Mouse (Mus musculus) bone marrow, adult 2 months (tissue): ENCODE results near the gene Zfyve1. TPM values are rescaled to one million over a fixed set of nuclear protein-coding genes. Genes with fewer than 3 reads are reported as not detected.
A peak's percentile ranks its signal among the peaks of the same experiment; 100 is the strongest.

Experiments used
- H3K27ac ChIP-seq: fragments of 200-500 bp; 2 replicates; pipeline ENCODE4 v1.5.1; 2012; ENCODE audit warnings: low read depth, mild to moderate bottlenecking, control low read depth, inconsistent platforms, low read length; ENCODE audit not compliant: control insufficient read depth, poor library complexity, insufficient read depth
- H3K4me1 ChIP-seq: fragments of 200-500 bp; 2 replicates; pipeline ENCODE4 v1.6.1; 2011; ENCODE audit warnings: low read length; ENCODE audit not compliant: control insufficient read depth, insufficient read depth
- H3K4me3 ChIP-seq: fragments of 200-500 bp; replicated peaks from 2 replicates; pipeline ENCODE3; 2011; ENCODE audit warnings: mild to moderate bottlenecking, low read depth, low read length, control low read depth; ENCODE audit not compliant: control insufficient read depth
- CTCF ChIP-seq: fragments of 200-500 bp; IDR thresholded peaks from 2 replicates; pipeline ENCODE4 v1.5.1; 2011; ENCODE audit warnings: low read length, control low read depth; ENCODE audit not compliant: control insufficient read depth, insufficient read depth
- POLR2A ChIP-seq: fragments of 200-500 bp; IDR thresholded peaks from 2 replicates; pipeline ENCODE4 v1.6.1; 2011; ENCODE audit warnings: low read depth, mild to moderate bottlenecking, control low read depth, low read length, borderline replicate concordance; ENCODE audit not compliant: control insufficient read depth
- WGBS: fragments of 180-500 bp; shearing (Covaris S2); methylation state at CpG from one replicate; pipeline ENCODE4 v1.1.7; 2018; 5-methylcytosine and 5-hydroxymethylcytosine counted together
- polyA plus RNA-seq: library from polyadenylated mRNA; stranded (reverse); fragments of >200 nt; gene quantifications from 2 replicates; pipeline ENCODE4 v1.2.4, GENCODE M21; 2011; ENCODE audit warnings: low replicate concordance; ENCODE audit not compliant: missing spikeins, insufficient read depth, insufficient read length

Zfyve1 gene
- polyA plus RNA-seq, 1 experiment: 17.5 TPM

GRCm38 (mm10) chr12:83594454-83595040 is 2.5 kb downstream of the Zfyve1 start:
- TF ChIP-seq POLR2A (no peak), CTCF (no peak)
- H3K4me3 ChIP-seq: no peak overlapping the region
- WGBS: 85% methylated on average over 9 of the region's 9 CpGs
- H3K4me1 ChIP-seq: no peaks in the 10 kb centered on the region
- no peak overlapping the region for H3K27ac ChIP-seq

- TF ChIP-seq CTCF (no peak), POLR2A (no peak)
- 68% methylated on average over 8 of the region's 8 CpGs for whole genome bisulfite sequencing
- Histone ChIP-seq H3K27ac (no peak overlapping the region), H3K4me3 (no peak overlapping the region), H3K4me1 (no peaks in the 10 kb centered on the region)
Measured at GRCm38 (mm10) chr12:83591754-83592501, 5.1 kb downstream of the Zfyve1 start.

- Histone ChIP-seq H3K4me3 (no peak overlapping the region), H3K4me1 (no peaks in the 10 kb centered on the region), H3K27ac (no peak overlapping the region)
- TF ChIP-seq POLR2A (no peak), CTCF (no peak)
- 87% methylated on average over 5 of the region's 5 CpGs for WGBS
Measured at GRCm38 (mm10) chr12:83586628-83587027, 10.4 kb downstream of the Zfyve1 start.

- H3K27ac ChIP-seq: no peak overlapping the region
- peaks cover 3% of the 10 kb centered on the region for H3K4me1 ChIP-seq
- 88% methylated on average over 4 of the region's 4 CpGs for WGBS
- TF ChIP-seq POLR2A (no peak), CTCF (no peak)
- no peak overlapping the region for H3K4me3 ChIP-seq
Measured at GRCm38 (mm10) chr12:83582747-83583146, 14.3 kb downstream of the Zfyve1 start.

- 86% methylated on average over 4 of the region's 4 CpGs for WGBS
- no peak overlapping the region for H3K27ac ChIP-seq
- TF ChIP-seq POLR2A (no peak), CTCF (no peak)
- no peak overlapping the region for H3K4me3 ChIP-seq
- H3K4me1 ChIP-seq: peaks cover 3% of the 10 kb centered on the region
Measured at GRCm38 (mm10) chr12:83582106-83582505, 14.9 kb downstream of the Zfyve1 start.

GRCm38 (mm10) chr12:83580283-83580682 is 16.7 kb downstream of the Zfyve1 start:
- no peak overlapping the region for H3K4me3 ChIP-seq
- TF ChIP-seq POLR2A: no peak
- TF ChIP-seq CTCF: no peak
- WGBS: 95% methylated on average over 3 of the region's 3 CpGs
- peaks cover 3% of the 10 kb centered on the region for H3K4me1 ChIP-seq
- H3K27ac ChIP-seq: no peak overlapping the region

- TF ChIP-seq CTCF (no peak), POLR2A (no peak)
- Histone ChIP-seq H3K4me1 (peaks cover 3% of the 10 kb centered on the region), H3K4me3 (no peak overlapping the region), H3K27ac (peak overlapping the region; percentile 57)
- WGBS: 75% methylated on average over 3 of the region's 3 CpGs
Measured at GRCm38 (mm10) chr12:83578896-83579569, 18.0 kb downstream of the Zfyve1 start.

- no peak overlapping the region for H3K4me3 ChIP-seq
- H3K27ac ChIP-seq: no peak overlapping the region
- 85% methylated on average over 2 of the region's 2 CpGs for WGBS
Measured at GRCm38 (mm10) chr12:83578356-83578755, 18.7 kb downstream of the Zfyve1 start.

GRCm38 (mm10) chr12:83577445-83577844 is 19.6 kb downstream of the Zfyve1 start:
- no peak overlapping the region for H3K27ac ChIP-seq
- H3K4me1 ChIP-seq: peaks cover 3% of the 10 kb centered on the region
- no peak overlapping the region for H3K4me3 ChIP-seq
- no peak for TF ChIP-seq POLR2A
- no peak for TF ChIP-seq CTCF
- 97% methylated on average over 5 of the region's 5 CpGs for WGBS

More at GRCm38 (mm10) chr12:83578356-83578755, 18.7 kb downstream of the Zfyve1 start:
- H3K4me1 ChIP-seq: peaks cover 3% of the 10 kb centered on the region
- TF ChIP-seq CTCF (no peak), POLR2A (no peak)
